Mouse (Mus musculus): ENCODE measurements around the gene Gm21974.
A peak's percentile ranks its signal among the peaks of the same experiment; 100 is the strongest.
"Not testable (repeated sequence)": the region's sequence is repeated elsewhere in the genome, so short reads cannot be mapped to it uniquely, and the experiment has no call there.

Gm21974 gene

DNA sequence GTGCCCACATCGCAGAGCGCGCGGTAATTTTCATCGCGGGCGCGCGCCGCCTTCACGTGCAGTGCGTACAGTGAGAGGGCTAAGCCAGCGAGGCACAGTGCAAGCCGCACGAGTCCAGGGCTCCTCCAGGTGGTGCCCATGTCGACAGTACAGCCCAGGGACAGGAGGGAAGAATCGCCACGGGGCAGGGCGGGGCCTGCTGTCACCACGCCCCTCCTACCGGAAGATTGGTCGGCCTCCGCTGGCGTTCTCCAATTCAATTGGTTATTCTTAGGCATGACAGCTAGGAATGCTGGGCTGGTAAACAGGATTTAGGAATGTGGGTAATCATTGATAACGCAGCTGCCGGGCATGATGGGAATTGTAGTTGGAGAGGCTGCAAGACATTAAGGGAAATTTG lies at the start of gene Gm21974, which contains the start of gene Vkorc1:
Gm21974 (minus strand) TSS at position 13 of the 400 bp plus-strand sequence.
Vkorc1 (minus strand) TSS at position 176 of the 400 bp plus-strand sequence.
- DNase-seq (ENCODE audit: low read depth in 1 of 2, low spot score in 2 of 2): peak; percentile 75 to 82

DNA sequence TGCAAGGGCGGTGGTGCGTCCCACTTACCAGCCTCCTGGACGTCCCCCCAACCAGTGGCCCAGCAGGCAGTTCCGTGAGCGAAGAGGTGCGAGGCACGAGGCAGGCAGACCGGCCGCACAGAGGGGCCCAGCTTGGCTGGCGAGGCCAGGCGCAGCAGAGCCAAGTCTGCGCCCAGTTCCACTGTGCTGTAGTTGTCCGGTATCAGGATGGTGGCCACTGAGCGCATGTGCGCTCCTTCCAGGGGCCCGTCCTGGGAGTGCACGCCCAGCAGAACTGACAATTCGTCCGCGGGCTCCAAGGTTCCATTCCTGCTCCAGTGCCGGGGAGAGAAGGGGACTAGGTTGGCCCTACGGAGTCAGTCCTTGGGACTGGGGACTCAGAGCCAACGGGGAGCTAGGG lies 49.4 kb upstream of the Gm21974 start:
- no peak for DNase-seq (ENCODE audit: low read depth in 1 of 2, low spot score in 2 of 2)

DNA sequence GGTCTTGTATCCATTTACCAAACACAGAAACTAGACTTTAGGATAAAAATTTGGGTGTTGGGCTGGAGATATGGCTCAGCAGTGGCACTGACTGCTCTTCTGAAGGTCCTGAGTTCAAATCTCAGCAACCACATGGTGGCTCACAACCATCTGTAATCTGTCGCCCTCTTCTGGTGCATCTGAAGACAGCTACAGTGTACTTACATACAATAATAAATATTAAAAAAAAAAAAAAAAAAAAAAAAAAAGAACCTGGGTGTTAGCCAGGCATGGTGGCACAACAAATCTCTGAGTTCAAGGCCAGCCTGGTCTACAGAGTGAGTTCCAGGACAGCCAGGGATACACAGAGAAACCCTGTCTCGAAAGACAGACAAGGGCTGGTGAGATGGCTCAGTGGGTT lies 46.8 kb upstream of the Gm21974 start:
- DNase-seq (ENCODE audit: low read depth in 1 of 2, low spot score in 2 of 2): not testable (repeated sequence)

DNA sequence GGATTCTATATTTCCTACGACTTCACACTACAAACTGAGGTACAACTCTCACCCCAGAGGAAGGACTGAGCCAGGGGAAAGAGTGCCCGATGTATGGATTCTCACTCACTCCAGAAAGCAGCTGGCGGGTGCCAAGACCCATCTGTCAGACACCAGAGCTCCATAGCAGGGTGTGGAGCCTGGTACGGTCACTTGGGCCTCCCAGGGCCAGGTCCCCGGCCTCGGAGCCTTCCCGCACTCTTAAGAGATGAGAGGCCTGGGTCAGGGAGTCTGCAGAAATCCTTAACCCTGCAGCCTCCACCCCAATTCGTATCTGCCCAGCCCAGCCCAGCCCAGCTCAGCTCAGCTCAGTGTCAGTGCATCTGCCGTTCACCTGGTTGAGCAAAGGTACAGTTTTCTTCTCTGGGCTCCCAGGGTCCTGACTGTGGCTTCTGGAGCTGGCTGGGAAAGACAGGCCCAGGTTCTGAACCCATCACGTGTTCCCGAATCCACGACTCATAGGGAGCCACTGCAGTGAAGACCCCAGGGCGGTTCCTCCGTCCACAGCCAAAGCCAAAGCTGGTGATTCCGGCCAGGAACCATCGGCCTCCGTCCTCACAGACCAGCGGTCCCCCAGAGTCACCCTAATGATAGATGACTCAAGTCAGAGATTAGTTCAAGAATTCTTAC lies 41.1 kb upstream of the Gm21974 start:
- DNase-seq (ENCODE audit: low read depth in 1 of 2, low spot score in 2 of 2): no peak

DNA sequence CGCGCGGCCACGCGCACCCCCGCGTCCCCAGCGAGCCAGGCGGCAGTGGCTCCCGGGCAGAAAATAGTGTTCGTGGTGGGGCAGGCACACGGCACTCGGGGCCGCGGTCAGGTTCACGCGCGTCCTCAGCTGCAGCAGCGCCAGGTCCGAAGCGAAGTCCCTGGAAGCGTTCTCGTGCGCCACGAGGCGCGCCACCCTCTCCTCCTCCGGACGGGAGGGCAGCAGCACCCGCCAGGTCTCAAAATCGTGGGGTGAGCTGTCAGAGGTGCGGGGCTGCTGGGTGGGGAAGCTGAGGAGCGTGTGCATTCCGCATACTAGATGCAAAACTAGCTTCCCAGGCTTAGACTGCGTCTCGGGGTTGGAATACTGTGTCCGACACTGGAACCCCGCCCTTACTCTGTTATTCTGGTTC lies 40.5 kb upstream of the Gm21974 start:
- no peak for DNase-seq (ENCODE audit: low read depth in 1 of 2, low spot score in 2 of 2)

DNA sequence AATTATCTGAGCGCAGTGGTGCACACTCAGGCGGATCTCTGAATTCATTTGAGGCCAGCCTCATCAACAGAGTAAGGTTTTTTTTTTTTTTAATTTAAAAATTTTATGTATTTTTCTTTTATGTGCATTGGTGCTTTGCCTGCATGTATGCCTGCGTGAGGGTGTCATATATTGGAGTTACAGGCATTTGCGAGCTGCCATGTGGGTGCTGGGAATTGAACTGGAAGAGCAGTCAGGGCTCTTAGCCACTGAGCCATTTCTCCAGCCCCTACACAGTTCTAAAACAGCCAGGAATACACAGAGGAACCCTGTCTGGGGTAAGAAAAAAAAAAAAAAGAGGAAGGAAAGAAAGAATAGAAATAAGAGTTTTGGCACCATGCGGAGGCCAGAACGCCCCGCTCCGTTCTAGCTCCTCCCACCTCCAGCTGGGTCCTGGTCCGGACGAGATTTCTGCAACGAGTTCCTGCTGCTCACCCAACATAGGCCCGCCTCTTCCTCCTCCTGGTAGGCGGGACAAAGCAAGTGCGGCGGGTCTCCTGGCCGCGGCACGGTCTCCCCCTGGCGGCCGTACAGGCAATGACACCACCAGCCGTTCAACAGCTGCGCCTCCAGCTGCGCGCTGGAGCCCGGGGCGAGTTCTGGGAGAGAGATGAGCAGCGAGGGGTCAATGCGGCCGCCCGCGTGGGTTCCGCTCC lies 39.9 kb upstream of the Gm21974 start:
- DNase-seq (ENCODE audit: low read depth in 1 of 2, low spot score in 2 of 2): peak; percentile 89 to 91

DNA sequence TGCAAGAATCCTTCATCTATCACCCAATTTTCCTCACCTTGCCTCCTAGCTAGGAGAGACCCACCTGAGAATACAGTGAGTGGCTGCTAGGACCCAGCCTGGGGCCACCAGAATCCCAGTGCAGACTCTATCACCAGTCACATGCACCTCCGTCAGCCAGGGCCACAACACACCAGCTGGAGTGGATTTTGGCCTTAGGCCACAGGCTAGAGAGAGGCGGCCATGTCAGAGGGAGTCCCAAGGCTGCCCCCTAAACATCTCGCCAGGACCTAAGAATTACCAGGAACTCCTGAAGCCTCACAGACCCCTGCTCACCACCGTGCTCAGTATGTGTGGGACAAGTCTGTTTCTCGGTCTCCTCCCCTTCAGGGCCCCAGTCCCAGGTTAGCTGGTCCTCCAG lies 38.8 kb upstream of the Gm21974 start:
- no peak for DNase-seq (ENCODE audit: low read depth in 1 of 2, low spot score in 2 of 2)

DNA sequence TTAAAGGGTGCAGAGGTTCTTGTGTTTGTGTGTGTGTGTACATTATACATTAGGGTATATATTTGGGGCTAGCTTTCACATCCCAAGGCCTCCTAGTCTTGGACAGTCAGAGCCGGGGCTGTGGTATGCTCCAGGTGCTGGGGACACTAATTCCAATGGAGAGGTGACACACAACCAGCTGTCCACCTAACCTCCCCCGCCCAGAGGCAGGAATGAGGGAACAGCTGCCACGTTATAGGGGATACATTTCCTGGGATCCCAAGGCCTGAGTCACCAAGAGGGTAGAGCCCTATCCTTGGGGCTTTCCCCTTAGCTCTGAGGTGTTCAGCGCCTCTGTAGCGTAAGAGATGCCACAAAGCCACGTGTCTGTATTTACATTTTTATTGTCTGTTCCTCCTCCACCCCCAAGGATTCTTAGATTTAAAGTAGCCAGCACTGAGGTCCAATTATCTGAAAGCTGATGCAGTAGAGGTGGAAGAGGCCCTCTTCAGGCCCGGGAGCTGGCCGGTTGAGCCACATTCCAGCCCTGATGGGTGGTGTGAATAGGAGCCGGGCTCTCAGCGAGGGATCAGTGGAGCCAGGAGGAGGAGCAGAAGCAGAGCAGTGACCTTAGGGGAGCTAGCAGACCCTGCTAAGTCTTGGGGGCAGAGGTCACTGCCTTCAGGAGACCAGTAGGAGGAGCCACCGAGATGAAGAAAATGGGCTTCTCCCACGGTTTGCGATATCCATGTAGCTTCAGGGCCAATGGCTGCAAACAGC lies 37.2 kb upstream of the Gm21974 start:
- no peak for DNase-seq (ENCODE audit: low read depth in 1 of 2, low spot score in 2 of 2)

DNA sequence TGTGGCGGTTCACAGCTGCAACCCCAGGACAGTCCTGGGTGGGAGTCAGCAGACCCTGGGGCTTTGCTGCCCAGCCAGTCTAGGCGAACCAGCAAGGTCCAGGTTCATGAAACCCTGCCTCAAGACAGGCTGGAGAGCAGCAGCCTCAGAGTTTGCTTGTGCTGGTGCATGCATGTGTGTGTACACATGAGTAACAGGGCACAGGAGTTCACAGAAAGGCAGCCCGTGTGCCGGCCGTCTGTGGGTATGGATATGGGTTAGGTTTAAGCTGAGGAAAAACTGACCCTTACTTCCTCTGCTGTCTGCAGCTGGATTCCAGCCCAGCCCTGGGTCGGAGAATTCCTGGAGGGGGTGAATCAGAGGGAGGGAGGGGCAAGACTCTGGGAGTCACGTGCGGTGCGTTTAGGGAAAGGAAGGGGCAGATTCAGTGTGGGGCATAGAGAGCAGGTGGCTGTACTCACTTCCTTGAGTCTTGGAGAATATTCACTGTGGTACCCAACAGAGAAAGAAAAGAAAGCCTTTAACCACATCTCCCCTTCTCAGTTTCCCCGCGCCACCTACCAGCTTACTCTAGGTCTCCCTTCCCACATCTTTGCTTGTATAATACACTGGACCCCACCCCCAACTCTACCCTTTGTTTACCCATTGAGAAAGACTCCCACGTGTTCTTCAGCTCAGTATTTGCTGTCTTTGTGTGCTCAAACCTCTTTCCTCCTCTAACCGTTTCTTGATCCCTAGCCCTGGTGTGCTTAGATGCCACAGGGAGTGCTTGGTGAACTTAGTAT lies 36.3 kb upstream of the Gm21974 start:
- no peak for DNase-seq (ENCODE audit: low read depth in 1 of 2, low spot score in 2 of 2)

DNA sequence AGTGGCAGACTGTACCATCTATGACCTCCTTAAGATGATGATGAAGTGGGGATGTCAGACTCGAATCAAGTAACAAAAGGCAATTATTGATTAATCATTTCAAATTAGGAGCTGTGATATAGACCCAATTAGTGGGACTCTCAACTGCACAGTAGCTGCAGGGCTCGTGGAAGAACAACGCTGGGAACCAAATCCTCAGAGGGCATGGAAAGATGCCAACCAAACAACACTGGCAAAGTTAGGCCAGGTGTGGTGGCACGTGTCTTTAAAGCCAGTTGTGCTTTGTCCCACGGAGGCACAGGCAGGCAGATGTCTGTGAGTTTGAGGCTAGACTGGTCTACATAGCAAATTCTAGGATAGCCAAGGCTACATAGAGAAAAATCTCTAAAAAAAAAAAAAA lies 35.4 kb upstream of the Gm21974 start:
- no peak for DNase-seq (ENCODE audit: low read depth in 1 of 2, low spot score in 2 of 2)

DNA sequence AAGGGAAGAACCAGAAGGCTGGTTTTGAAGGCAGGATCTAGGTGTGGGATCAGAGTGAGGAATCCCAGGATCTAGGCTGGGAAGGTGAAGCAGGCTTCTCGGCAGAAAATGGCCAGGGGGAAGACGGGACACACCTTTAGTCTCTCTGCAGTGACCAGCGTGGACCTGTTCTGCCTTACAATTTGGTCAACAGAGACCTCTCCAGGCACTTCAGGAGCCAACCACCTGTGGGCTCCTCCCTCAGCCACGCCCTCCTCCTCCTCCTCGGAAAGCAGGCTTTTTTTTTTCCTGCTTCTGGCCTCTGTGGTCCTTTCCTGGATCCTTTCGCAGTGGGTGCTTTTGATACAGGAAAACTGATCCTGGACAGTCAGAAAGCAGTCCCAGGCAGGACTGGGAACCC lies 34.7 kb upstream of the Gm21974 start, which contains the start of gene Prss8:
Prss8 (minus strand) TSS at position 182 of the 400 bp plus-strand sequence.
- DNase-seq (ENCODE audit: low read depth in 1 of 2, low spot score in 2 of 2): no peak

DNA sequence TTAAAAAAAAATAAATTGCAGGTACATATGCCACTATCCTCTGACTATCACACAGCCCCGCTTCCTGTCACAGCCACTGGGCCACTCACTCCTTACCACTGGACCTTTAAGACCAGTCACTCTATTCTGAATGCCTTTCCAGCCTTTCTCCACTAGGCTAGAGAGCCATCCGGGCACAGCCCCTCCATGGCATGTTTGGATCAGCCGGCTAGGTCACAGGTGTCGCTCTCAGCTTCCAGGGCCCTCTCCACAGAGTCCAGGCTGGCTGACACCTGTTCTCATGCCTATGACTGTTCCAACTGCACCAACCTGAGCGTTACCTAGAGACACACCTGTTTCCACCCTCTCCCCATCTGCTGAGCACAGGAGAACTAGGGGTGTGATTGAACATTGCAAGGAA lies 33.3 kb upstream of the Gm21974 start:
- DNase-seq (ENCODE audit: low read depth in 1 of 2, low spot score in 2 of 2): no peak

DNA sequence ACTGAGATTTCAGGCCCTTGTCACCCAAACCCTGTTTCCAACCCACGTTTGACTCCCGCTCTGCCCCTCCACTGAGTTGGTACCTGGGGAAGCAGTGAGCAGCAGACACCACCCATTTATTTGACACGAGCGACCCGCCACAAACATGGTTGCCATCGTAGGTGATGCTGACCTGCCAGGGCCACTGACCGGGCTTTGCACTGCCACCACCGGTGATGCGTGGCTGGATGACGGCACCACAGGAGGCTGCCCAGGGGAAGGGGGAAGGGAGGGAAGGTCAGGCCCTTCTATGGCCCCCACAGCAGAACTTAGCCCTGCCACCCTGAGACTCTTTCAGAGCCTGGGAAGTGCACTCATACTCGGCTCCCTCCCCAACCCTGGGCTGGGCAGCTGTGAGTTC lies 32.5 kb upstream of the Gm21974 start:
- no peak for DNase-seq (ENCODE audit: low read depth in 1 of 2, low spot score in 2 of 2)

DNA sequence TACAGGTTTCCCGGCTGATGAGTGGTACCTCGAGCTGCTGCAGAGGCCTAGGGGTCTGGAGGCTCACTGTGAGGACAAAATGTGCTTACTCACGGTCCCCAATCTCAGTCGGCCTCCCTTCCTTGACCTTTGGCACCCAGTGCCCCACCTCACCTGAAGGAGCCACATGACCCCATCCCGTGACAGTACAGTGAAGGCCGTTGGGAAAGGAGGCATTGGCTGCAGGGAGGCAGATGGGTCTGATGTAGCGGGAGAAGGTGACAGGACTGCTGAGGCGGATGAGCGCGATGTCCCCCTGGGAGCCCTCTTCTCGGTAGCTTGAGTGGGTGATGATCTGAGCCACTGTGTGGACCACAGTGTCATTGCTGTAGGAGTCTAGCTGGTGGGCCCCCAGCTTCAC lies 31.6 kb upstream of the Gm21974 start:
- DNase-seq (ENCODE audit: low read depth in 1 of 2, low spot score in 2 of 2): no peak

DNA sequence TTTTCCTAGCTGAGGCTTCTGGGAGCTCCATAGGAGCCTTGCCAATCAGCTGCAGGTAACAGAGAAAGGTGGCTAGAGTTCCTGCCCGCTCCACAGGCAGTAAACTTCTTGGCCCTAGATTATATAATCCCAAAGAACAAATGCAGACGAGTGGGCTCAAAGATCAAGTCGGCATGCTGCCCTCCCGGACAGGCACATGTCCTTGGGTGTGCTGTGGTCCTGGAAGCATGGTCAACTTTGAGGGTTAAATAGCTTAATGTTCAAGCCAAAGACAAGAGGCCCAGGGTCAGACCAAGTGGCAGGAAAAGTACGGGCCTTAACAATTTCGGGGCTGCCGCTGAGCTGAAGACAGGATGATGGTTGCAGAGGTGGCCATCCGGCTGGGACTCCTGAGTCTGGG lies 30.8 kb upstream of the Gm21974 start:
- no peak for DNase-seq (ENCODE audit: low read depth in 1 of 2, low spot score in 2 of 2)

DNA sequence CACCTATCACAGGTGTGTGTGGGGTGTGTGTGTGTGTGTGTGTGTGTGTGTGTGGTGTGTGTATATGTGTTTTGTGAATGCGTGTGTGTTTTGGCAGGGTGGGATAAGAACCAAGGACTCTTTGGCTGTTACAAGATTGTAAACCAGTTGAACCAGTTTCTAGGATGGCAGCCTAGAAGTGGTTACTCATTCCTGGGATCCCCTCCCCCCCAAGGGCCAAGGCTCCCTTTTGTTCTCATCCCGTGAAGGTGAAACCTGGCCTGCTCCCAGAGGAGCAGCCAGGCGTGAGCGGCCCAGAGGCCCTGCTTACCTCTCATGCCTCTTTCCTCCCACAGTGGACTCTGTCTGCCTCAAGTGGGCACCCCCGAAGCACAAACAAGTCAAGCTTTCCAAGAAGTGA lies 30.0 kb upstream of the Gm21974 start:
- no peak for DNase-seq (ENCODE audit: low read depth in 1 of 2, low spot score in 2 of 2)

DNA sequence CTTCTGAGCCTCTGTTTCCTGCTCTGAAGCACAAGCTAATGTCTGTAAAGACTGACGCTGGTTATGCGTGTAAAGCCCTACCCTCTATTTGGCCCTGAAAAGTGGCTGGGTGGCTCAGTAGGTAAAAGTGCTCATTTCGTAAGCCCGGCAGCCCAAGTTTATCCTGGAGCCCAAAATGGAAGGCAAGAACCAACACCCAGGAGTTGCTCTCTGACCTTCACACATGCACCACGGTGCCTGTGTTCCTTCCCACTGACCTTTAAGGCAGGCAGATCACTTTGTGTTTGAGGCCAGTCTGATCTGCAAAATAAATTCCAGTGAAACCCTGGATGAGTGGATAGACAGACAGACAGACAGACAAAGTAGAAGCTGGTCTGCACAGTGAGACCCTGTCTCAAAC lies 28.5 kb upstream of the Gm21974 start:
- no peak for DNase-seq (ENCODE audit: low read depth in 1 of 2, low spot score in 2 of 2)

DNA sequence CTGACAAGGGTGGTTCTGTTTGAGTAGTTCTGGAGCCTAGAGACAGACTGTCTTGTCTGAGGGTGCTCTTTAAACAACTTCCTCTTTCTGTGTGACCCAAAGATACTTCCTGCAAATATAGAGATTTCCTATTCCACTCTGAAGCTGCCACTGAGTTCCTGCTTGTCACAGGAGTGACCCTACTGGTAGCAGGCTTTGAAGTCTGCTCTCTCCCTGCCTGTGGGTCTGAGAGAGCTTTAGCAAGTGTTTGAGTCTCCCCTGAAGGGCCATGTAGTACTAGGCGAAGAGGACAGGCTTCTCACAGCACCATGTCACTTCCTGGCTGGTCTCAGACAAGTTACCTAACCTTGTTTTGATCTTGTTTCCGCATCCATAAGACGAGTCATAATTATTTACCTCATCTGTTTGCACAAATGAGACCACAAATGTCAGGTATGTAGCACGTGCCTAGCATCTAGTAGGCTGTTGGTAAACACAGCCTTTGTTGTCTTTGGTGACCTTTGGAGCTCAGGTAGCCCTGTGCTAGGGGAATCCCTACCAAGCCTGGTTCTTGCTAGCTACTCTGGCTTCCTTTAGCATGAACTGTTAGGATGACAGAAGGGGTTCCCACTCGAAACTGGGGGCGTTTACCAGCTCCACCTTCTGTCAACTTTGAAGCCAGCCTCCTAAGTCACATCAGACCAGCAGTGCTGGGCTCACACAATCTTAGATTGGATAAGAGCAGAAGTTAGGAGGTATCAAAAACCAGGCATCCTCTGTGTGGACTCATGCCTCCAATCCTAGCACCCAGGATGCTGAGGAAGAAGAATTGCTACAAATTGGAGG lies 27.4 kb upstream of the Gm21974 start:
- peak in 1 of 2 experiments; percentile 57 for DNase-seq (ENCODE audit: low read depth in 1 of 2, low spot score in 2 of 2)

DNA sequence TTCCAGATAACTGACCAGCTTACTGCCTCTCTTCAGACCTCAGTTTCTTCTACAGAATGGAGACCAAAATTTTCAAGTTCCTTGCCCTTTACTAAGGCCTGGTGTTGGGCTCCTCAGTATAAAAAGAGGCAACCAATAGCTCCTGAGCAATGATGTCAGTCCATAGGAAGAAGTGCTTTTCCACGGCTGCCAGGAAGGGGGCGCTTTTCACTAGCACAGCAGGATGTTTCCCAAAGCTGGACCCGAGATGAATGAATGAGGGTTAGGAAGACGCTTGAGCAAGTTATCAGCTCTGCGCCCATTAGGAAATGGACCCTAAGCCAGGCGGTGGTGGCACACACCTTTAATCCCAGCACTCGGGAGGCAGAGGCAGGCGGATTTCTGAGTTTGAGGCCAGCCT lies 26.3 kb upstream of the Gm21974 start:
- no peak for DNase-seq (ENCODE audit: low read depth in 1 of 2, low spot score in 2 of 2)

DNA sequence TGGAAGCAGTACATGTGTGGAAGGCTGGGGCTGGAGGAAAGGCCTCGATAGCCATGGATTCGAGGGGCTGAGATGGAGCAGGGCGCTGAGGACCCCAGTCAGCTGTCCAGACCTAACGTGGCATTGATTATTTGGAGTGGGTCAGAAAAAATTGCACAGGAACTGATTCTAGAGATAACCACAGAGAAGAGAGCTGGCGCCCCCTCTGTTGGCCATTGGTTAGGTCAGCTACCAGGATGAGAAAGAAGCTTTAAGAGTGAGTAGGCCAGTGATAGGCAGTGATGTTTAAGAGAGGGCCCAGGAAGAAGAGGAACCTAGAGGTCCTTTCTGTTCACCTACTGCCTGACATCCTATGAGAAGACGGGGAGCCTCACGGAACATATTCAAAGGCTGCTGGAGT lies 24.0 kb upstream of the Gm21974 start:
- no peak for DNase-seq (ENCODE audit: low read depth in 1 of 2, low spot score in 2 of 2)

Data from monocyte, adult 2 months (primary cell).